Mouse (Mus musculus) forebrain, embryonic 14.5 days (tissue): ENCODE results near the gene Dcaf17. TPM values are rescaled to one million over a fixed set of nuclear protein-coding genes. Genes with fewer than 3 reads are reported as not detected.
A peak's percentile ranks its signal among the peaks of the same experiment; 100 is the strongest.

Source experiments
- ATAC-seq: fragments of 200-750 bp; cut with Nextera tagmentation; 2 replicates; pipeline ENCODE4 v1.8.0; 2017; ENCODE audit warnings: mild to moderate bottlenecking, moderate library complexity
- DNase-seq: peaks from one replicate; pipeline ENCODE4 v3.0.0-alpha.2; 2015; ENCODE audit warnings: low spot score
- H3K27ac ChIP-seq: fragments of 300-500 bp; sonication (generic); 2 replicates; pipeline ENCODE4 v1.5.1; 2014; ENCODE audit warnings: low read depth, mild to moderate bottlenecking, control low read depth, low read length, moderate library complexity
- H3K27me3 ChIP-seq: fragments of 300-500 bp; sonication (generic); replicated peaks from 2 replicates; pipeline ENCODE4 v1.6.1; 2014; ENCODE audit warnings: low read length, control low read depth, mixed read lengths; ENCODE audit not compliant: control insufficient read depth, insufficient read depth
- H3K36me3 ChIP-seq: fragments of 300-500 bp; sonication (generic); 2 replicates; pipeline ENCODE4 v1.6.1; 2014; ENCODE audit warnings: low read length, control low read depth; ENCODE audit not compliant: control insufficient read depth, insufficient read depth
- H3K4me1 ChIP-seq: fragments of 300-500 bp; sonication (generic); 2 replicates; pipeline ENCODE4 v1.6.1; 2014; ENCODE audit warnings: antibody characterized with exemption, low read length, control low read depth; ENCODE audit not compliant: control insufficient read depth, insufficient read depth
- H3K4me2 ChIP-seq: fragments of 300-500 bp; sonication (generic); 2 replicates; pipeline ENCODE4 v1.6.1; 2014; ENCODE audit warnings: mild to moderate bottlenecking, control low read depth, low read length
- H3K4me3 ChIP-seq: fragments of 300-500 bp; sonication (generic); 2 replicates; pipeline ENCODE4 v1.5.1; 2014; ENCODE audit warnings: low read depth, low read length, control low read depth
- H3K9ac ChIP-seq: fragments of 300-500 bp; sonication (generic); 2 replicates; pipeline ENCODE4 v1.6.1; 2014; ENCODE audit warnings: mild to moderate bottlenecking, low read length, control low read depth, moderate library complexity
- H3K9me3 ChIP-seq: fragments of 300-500 bp; sonication (generic); replicated peaks from 2 replicates; pipeline ENCODE4 v1.6.1; 2016; ENCODE audit warnings: low read length, control low read depth, mixed read lengths; ENCODE audit not compliant: control insufficient read depth
- WGBS: fragments of 180-500 bp; shearing (Covaris S2); extraction: QIAGEN DNeasy Blood & Tissue Kit; methylation state at CpG from one replicate; pipeline ENCODE4 v1.1.7; 2014; 5-methylcytosine and 5-hydroxymethylcytosine counted together
- polyA plus RNA-seq: library from polyadenylated mRNA; unstranded; fragments of >200 nt; fragmentation: Nextera tagmentation; extraction: Ambion mirVana; gene quantifications from 2 replicates; pipeline ENCODE4 v1.2.1, GENCODE M21; 2014

The Dcaf17 gene
- polyA plus RNA-seq, 1 experiment from 2014 or later, result 23.6 TPM

DNA sequence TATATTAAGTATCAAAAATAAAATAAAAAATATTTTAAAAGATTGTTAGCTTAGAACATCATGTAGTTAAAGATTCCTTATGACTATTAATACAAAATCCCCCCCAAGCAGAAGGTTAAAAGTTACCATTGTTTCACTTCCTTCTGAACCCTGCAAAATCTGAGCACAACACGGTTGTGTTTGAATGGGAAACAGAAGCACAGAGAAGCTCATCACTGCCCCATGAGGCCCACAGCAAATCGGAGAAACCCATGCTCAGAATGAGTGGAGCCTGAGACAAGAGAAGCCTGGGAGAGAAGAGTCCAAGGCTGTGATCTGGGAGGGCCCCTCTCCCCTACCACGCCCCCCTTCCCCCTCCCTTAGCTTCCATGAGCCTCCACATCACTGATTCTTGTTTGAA is 49.6 kb downstream of the Dcaf17 start:
- Histone ChIP-seq H3K9ac (no peak overlapping the region), H3K4me3 (no peak overlapping the region), H3K9me3 (no peaks in the 10 kb centered on the region), H3K27me3 (no peaks in the 10 kb centered on the region), H3K4me1 (no peaks in the 10 kb centered on the region), H3K36me3 (peaks cover 12% of the 10 kb centered on the region), H3K27ac (no peak overlapping the region), H3K4me2 (no peak overlapping the region)
- DNase-seq, result no peak
- WGBS, result 78% methylated on average over 2 of the region's 3 CpGs
- ATAC-seq, result no peak

GRCm38 (mm10) chr2:71105469-71106215 is 50.5 kb downstream of the Dcaf17 start:
- ATAC-seq, result no peak
- Histone ChIP-seq H3K27ac (no peak overlapping the region), H3K9me3 (no peaks in the 10 kb centered on the region), H3K9ac (no peak overlapping the region), H3K4me3 (no peak overlapping the region), H3K27me3 (no peaks in the 10 kb centered on the region), H3K4me2 (no peak overlapping the region), H3K36me3 (peaks cover 7% of the 10 kb centered on the region), H3K4me1 (no peaks in the 10 kb centered on the region)
- 85% methylated on average over 14 of the region's 14 CpGs for WGBS
- DNase-seq, result no peak

GRCm38 (mm10) chr2:71107225-71107624 is 52.1 kb downstream of the Dcaf17 start:
- DNase-seq (no peak), ATAC-seq (no peak)
- H3K9me3 ChIP-seq, result no peaks in the 10 kb centered on the region
- no peak overlapping the region for H3K4me2 ChIP-seq
- 73% methylated on average over 2 of the region's 2 CpGs for WGBS
- no peaks in the 10 kb centered on the region for H3K36me3 ChIP-seq
- H3K4me1 ChIP-seq, result no peaks in the 10 kb centered on the region
- no peak overlapping the region for H3K9ac ChIP-seq
- no peak overlapping the region for H3K27ac ChIP-seq
- no peaks in the 10 kb centered on the region for H3K27me3 ChIP-seq
- H3K4me3 ChIP-seq, result no peak overlapping the region

- Histone ChIP-seq H3K27ac (no peak overlapping the region), H3K27me3 (no peaks in the 10 kb centered on the region), H3K4me1 (no peaks in the 10 kb centered on the region), H3K4me3 (no peak overlapping the region), H3K9ac (no peak overlapping the region), H3K4me2 (no peak overlapping the region), H3K36me3 (no peaks in the 10 kb centered on the region), H3K9me3 (no peaks in the 10 kb centered on the region)
- DNase-seq, result no peak
- WGBS, result 86% methylated on average over 3 of the region's 3 CpGs
- ATAC-seq, result no peak
Measured at GRCm38 (mm10) chr2:71108541-71108940, 53.4 kb downstream of the Dcaf17 start.

DNA sequence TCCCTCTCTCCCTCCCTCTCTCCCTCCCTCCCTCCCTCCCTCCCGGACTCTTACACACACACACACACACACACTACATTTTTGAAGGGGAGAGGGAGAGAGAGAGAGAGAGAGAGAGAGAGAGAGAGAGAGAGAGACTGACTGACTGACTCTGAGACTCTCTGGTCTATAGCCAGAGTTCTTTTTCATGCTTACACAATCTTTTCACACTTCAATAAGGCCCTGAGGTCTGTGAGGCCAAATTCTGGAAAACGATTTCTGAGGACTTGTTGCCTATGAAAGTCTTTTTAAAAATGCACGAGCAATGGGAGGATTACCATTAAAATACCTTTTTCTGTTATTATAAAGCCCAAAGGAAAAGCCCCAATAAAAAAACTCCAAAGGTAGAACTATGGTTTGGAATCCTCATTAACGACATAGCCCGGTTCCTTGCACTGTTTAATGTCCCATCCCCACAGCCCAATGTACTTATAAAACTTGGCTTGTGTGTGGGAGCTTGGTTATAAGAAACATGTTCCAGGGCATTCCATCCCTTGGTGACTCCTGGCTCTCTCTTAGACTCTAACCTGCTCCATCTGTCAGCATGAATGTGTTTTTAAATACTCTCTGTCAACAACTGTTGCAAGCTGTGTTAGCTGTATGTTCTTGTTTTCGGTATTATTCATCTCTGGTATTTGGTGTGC is 58.5 kb downstream of the Dcaf17 start:
- 70% methylated on average over 6 of the region's 6 CpGs for WGBS
- no peaks in the 10 kb centered on the region for H3K36me3 ChIP-seq
- no peak overlapping the region for H3K4me3 ChIP-seq

DNA sequence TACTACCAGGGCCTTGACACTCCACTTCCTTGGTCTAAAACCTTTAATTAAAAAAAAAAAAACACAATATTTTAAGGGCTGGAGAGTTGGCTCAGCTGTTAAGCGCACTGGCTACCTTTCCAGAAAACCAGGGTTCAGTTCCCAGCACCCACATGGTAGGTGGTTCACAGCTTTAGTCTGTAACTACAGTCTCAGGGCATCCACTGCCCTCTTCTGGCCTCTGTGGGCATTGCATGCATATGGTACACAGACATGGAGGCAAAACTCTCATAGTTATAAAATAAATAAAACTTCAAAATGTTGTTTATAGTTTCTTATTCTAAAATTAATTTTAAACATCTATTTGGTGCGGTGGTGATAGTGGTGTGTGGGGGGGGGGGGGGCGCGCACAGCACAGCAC is 61.0 kb downstream of the Dcaf17 start:
- Histone ChIP-seq H3K27ac (no peak overlapping the region), H3K4me1 (peaks cover 4% of the 10 kb centered on the region), H3K27me3 (peaks cover 7% of the 10 kb centered on the region; the same call in 1 of the 2 replicates), H3K4me3 (no peak overlapping the region), H3K4me2 (no peak overlapping the region), H3K9ac (no peak overlapping the region), H3K36me3 (no peaks in the 10 kb centered on the region), H3K9me3 (no peaks in the 10 kb centered on the region)
- 88% methylated on average over 4 of the region's 4 CpGs for WGBS
- ATAC-seq (no peak), DNase-seq (no peak)

More for the DNA sequence above, 58.5 kb downstream of the Dcaf17 start:
- Histone ChIP-seq H3K27ac (no peak overlapping the region), H3K4me1 (peaks cover 4% of the 10 kb centered on the region), H3K9ac (no peak overlapping the region), H3K4me2 (no peak overlapping the region), H3K9me3 (no peaks in the 10 kb centered on the region), H3K27me3 (peaks cover 7% of the 10 kb centered on the region; the same call in 1 of the 2 replicates)
- ATAC-seq, result no peak
- no peak for DNase-seq

GRCm38 (mm10) chr2:71117797-71118708 is 62.9 kb downstream of the Dcaf17 start, which contains the start of gene Cybrd1:
TSS of gene Cybrd1 (plus strand) at chr2:71117923.
- peak within 1 kb of the TSS; percentile 52 for H3K9ac ChIP-seq
- peak within 1 kb of the TSS; percentile 82 for H3K4me2 ChIP-seq
- peak; percentile 29; the same call in 1 of the 2 replicates for ATAC-seq
- no peaks in the 10 kb centered on the region for H3K9me3 ChIP-seq
- peaks cover 7% of the 10 kb centered on the region; the same call in 1 of the 2 replicates for H3K27me3 ChIP-seq
- peaks cover 12% of the 10 kb centered on the region for H3K4me1 ChIP-seq
- H3K36me3 ChIP-seq, result no peaks in the 10 kb centered on the region
- peak within 1 kb of the TSS; percentile 34 for H3K4me3 ChIP-seq
- DNase-seq, result peak; percentile 52
- H3K27ac ChIP-seq, result no peak within 1 kb of the TSS
- WGBS, result 2% methylated on average over 56 of the region's 60 CpGs

GRCm38 (mm10) chr2:71120844-71121243 is 65.7 kb downstream of the Dcaf17 start:
- Histone ChIP-seq H3K36me3 (no peaks in the 10 kb centered on the region), H3K4me3 (no peak overlapping the region), H3K4me1 (peaks cover 12% of the 10 kb centered on the region), H3K9me3 (no peaks in the 10 kb centered on the region), H3K27ac (no peak overlapping the region), H3K27me3 (peaks cover 7% of the 10 kb centered on the region; the same call in 1 of the 2 replicates), H3K4me2 (no peak overlapping the region), H3K9ac (no peak overlapping the region)
- ATAC-seq (no peak), DNase-seq (peak; percentile 33)
- 70% methylated on average over 10 of the region's 10 CpGs for WGBS
